Mouse (Mus musculus): ENCODE measurements at regions not wholly inside any gene's neighbourhood (a gene's known extent, or its start where the extent isn't known, plus 50 kb on each side); places are given as distances from the start of the nearest gene placed in this dataset.

GRCm38 (mm10) chr1:156993105-156993504 is 53.7 kb upstream of the Ralgps2 start:
- DNase-seq (ENCODE audit: low read depth, low spot score), result no peak

GRCm38 (mm10) chr1:156992536-156992935 is 53.1 kb upstream of the Ralgps2 start:
- DNase-seq (ENCODE audit: low read depth, low spot score), result no peak

- DNase-seq (ENCODE audit: low read depth, low spot score), result no peak
These were observed 51.4 kb upstream of the Ralgps2 start for GRCm38 (mm10) chr1:156990567-156991494.

GRCm38 (mm10) chr1:156990112-156990511 is 50.7 kb upstream of the Ralgps2 start:
- DNase-seq (ENCODE audit: low read depth, low spot score), result peak; percentile 69

GRCm38 (mm10) chr1:156989149-156989785 is 49.8 kb upstream of the Ralgps2 start:
- peak; percentile 59 for DNase-seq (ENCODE audit: low read depth, low spot score)

Data from brain, adult 2 months (tissue).